Mouse (Mus musculus): ENCODE measurements around the gene Nfe2l1.
A peak's percentile ranks its signal among the peaks of the same experiment; 100 is the strongest.
"Not testable (repeated sequence)": the region's sequence is repeated elsewhere in the genome, so short reads cannot be mapped to it uniquely, and the experiment has no call there.

Nfe2l1 gene

GRCm38 (mm10) chr11:96821956-96822355, 7.8 kb downstream of the Nfe2l1 start:
- no peak for DNase-seq (ENCODE audit: low spot score in 2 of 2)

GRCm38 (mm10) chr11:96818128-96818710, 11.5 kb downstream of the Nfe2l1 start:
- DNase-seq (ENCODE audit: low spot score in 2 of 2): no peak

- no peak for DNase-seq (ENCODE audit: low spot score in 2 of 2)
Observed at GRCm38 (mm10) chr11:96816979-96817378, 12.8 kb downstream of the Nfe2l1 start.

GRCm38 (mm10) chr11:96816494-96816893, 13.3 kb downstream of the Nfe2l1 start:
- DNase-seq (ENCODE audit: low spot score in 2 of 2): no peak

DNA sequence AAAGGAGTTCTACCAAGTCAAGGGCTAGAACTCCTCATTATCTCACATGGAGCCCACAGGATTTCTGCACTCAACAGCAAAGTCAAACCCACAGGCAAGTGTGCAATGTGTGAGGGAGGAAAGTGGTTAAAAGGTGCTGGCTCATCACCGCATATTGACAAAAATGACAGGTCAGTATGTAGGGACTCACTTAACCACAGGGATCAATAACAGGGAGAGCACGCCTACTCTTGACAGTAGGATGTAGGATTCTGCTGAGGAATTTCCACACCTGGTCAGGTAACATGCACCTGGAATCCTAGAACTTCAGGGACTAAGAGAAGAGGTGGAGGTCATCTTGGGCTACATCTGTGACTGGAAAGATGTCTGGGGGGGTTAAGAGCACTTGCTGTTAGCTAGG, 13.9 kb downstream of the Nfe2l1 start:
- no peak for DNase-seq (ENCODE audit: low spot score in 2 of 2)

- DNase-seq (ENCODE audit: low spot score in 2 of 2): no peak
Observed at GRCm38 (mm10) chr11:96814443-96814842, 15.3 kb downstream of the Nfe2l1 start.

GRCm38 (mm10) chr11:96813920-96814319, 15.8 kb downstream of the Nfe2l1 start:
- no peak for DNase-seq (ENCODE audit: low spot score in 2 of 2)

DNA sequence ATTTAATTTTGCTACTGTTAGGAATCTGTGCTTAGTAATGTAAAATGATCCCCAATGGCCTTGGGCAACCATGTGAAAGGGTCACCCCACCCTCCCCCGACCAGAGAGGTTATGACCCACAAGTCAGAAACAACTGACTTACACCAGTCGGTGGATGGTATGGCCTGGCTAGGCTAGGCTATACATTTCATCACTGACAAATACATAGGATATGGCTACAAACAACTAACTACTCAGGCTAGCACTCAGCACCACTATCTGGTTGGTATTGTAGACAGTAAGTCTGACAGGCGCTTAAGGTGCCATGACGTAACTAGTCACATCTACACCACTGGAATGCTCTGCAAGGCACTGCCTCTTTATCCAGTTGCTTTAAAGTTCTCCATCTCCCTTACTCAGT, 16.3 kb downstream of the Nfe2l1 start:
- DNase-seq (ENCODE audit: low spot score in 2 of 2): no peak

DNA sequence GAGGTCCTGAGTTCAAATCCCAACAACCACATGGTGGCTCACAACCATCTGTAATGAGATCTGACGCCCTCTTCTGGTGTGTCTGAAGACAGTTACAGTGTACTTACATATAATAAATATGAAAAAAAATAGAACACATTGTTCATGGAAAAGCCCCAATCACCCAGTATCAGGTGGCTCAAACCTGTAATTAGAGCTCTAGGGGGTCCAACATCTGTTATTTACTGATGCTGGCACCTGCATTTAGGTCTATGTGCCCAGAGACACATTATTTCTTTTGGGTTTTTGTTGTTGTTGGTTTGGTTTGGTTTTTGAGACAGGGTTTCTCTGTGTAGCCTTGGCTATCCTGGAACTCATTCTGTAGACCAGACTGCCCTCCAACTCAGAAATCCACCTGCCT, 18.6 kb downstream of the Nfe2l1 start:
- DNase-seq (ENCODE audit: low spot score in 2 of 2): not testable (repeated sequence)

DNA sequence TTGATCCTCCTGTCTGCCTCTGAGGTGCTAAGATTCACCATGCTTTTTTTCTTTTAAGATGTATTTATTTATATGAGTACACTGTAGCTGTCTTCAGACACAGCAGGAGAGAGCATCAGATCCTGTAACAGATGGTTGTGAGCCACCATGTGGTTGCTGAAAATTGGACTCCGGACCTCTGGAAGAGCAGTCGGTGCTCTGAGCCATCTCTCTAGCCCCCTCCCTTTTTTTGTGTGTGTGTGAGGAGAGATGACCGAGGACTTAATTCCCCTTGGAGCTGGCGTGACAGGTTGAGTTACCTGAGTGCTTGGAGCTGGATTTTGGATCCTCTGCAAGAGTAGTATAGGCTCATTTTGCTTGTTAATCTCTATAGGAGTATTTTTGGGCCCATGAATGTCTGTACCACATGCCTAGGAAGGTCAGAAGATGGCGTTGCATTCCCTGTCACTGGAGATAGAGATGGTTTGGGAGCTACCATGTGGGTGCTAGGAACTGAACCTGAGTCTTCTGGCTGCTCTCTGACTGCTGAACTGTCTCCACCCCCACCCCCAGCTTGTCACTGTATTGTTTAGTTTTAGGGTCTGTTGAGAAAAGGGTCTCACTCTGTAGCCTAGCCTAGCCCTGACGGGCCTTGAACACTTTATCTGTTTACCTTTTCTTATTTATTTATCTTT, 20.1 kb downstream of the Nfe2l1 start:
- DNase-seq (ENCODE audit: low spot score in 2 of 2): no peak

DNA sequence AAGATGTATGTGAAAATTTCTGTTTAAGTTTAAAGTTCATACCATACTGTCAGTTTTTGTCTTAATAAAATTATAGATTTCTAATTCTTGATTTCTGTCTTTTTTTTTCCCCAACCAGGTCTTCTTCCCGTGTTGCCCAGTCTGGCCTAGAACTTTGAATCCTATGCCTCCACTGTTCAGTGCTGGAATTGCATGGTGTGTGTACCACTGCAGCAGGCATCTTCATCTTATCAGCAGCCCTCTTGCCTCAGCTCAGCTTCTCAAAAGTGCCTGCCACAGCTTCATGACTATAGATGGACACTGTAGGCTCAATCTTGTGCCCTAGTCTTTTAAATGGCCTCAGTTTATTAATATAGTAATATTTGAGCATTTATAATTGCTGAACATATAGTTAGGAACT, 21.7 kb downstream of the Nfe2l1 start:
- no peak for DNase-seq (ENCODE audit: low spot score in 2 of 2)

DNA sequence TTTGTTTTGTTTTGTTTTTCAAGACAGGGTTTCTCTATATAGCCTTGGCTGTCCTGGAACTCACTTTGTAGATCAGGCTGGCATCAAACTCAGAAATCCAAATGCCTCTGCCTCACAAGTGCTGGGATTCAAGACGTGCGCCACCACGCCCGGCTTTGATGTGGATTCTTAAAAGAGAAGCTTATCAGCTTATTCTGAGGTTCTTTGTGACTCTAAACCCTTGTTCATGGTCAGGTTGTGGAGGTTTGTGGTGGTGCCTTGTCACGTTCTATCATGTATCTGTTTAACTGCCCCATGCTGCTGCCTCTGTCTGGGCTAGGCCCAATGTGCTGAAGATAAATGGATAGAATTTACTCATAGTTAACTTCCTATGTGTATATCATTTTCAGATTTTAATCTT, 24.2 kb downstream of the Nfe2l1 start:
- no peak for DNase-seq (ENCODE audit: low spot score in 2 of 2)

DNA sequence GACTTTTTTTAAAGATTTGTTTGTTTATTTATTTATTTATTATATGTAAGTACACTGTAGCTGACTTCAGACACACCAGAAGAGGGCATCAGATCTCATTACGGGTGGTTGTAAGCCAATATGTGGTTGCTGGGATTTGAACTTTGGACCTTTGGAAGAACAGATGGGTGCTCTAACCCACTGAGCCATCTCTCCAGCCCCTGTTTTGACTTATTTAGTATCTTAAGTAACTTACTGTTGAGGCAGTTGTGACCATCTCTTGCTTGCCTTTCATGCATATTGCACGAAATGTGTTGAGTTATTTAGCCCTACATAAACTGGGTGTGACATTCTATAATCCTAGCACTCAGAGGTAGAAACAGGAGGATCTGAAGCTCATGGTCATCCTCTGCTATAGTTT, 30.3 kb downstream of the Nfe2l1 start:
- no peak for DNase-seq (ENCODE audit: low spot score in 2 of 2)

DNA sequence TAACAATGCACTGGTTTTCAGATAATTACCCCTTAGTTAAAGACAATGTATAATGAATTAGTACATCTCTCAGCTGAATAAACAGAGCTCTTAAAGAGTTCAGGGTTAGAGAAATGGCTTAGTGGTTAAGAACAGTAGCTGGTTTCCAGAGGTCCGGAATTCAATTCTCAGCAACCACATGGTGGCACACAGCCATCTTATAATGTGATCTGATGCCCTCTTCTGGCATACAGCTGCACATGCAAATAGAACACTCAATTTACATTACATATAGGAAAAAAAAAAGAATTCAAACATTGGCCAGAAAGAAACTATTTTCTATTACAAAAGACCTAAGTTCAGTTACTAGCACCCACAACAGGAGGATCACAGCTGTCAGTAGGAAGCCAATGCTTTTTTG, 33.2 kb downstream of the Nfe2l1 start:
- no peak for DNase-seq (ENCODE audit: low spot score in 2 of 2)

DNA sequence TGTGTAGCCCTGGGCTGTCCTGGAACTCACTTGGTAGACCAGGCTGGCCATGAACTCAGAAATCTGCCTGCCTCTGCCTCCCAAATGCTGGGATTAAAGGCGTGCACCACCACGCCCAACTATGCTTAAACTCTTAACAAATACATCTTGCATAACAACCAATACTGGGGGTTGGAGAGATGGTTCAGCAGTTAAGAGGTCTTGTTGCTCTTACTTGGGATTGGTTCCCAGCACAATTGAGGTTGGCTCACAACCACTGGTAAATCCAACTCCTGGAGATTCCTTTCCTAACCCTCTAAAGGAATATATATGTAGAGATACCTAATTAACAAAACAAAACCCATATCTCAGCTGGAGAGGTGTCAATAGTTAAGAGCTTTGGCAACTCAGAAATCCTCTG, 33.7 kb downstream of the Nfe2l1 start:
- DNase-seq (ENCODE audit: low spot score in 2 of 2): no peak

GRCm38 (mm10) chr11:96795491-96795890, 34.3 kb downstream of the Nfe2l1 start:
- DNase-seq (ENCODE audit: low spot score in 2 of 2): no peak

- no peak for DNase-seq (ENCODE audit: low spot score in 2 of 2)
Observed at GRCm38 (mm10) chr11:96790681-96791080, 39.1 kb downstream of the Nfe2l1 start.

DNA sequence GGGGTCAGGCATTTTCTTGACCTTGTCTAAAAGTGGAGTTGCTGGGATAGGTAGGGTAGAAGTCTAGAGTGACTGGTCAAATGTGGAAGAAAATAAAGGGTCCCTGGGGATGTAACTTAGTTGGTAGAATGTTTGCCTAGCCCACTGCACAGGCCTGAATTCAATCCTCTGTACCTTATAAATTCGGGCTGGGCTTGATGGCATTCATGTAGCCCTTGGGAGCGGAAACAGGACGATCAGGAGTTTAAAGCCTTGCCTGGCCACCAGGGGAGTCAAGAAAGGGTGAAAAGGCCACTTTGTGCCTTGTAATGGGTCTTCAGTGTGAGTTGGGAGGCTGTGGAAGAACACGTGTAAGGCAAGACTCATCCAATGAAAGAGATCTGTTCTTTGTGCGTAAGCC, 39.8 kb downstream of the Nfe2l1 start:
- no peak for DNase-seq (ENCODE audit: low spot score in 2 of 2)

- DNase-seq (ENCODE audit: low spot score in 2 of 2): peak; percentile 91 to 92
Observed at GRCm38 (mm10) chr11:96788871-96789795, 40.6 kb downstream of the Nfe2l1 start, which contains the start of gene Cbx1. Cbx1 (plus strand) TSS chr11:96789127.

DNA sequence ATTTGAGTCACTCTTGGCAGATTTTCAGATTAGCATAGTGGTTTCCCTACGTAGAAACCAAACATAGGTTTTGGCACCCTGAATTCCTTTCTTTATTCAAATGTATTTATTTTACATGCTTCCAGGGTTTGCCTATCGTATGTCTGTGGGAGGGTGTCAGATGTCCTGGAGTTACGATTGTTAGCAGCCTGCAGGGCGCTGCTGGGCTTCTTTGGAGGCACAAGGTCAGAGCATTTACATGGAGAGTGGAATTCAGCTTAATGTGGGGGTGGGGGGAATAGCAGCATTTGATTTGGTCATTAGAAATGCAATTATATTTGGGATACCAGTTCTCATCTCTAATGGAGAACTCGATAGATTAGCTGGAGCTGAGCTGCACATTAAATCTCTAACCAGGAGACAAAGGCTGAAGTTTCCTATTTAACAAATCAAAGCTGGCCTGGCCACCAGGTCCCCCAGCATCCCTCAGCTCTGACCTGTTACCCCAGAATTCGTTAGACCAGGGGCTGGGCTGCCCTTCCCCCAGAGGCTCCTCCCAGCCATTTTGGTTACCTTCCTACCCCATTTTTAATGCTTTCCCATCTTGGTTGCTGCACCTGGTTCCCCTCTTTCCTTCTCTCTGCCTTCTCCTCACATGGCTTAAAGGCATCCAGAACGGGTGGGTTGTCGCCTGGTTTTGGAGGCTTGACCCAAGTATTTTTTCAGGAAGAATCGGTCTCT, 42.9 kb downstream of the Nfe2l1 start:
- DNase-seq (ENCODE audit: low spot score in 2 of 2): no peak

DNA sequence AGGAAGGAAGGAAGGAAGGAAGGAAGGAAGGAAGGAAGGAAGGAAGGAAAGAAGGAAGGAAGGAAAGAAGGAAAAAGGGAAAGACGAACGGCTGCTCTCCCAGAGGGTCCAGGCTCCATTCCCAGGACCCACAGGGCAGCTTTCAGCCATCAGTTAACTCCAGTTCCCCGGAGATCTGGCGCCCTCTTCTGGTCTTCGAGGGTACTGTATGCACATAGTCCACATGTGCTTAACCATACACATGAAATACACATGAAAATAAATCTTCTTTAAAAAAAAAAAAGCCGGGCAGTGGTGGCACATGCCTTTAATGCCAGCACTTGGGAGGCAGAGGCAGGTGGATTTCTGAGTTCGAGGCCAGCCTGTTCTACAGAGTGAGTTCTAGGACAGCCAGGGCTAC, 44.9 kb downstream of the Nfe2l1 start:
- DNase-seq (ENCODE audit: low spot score in 2 of 2): peak; percentile 54 to 67

DNA sequence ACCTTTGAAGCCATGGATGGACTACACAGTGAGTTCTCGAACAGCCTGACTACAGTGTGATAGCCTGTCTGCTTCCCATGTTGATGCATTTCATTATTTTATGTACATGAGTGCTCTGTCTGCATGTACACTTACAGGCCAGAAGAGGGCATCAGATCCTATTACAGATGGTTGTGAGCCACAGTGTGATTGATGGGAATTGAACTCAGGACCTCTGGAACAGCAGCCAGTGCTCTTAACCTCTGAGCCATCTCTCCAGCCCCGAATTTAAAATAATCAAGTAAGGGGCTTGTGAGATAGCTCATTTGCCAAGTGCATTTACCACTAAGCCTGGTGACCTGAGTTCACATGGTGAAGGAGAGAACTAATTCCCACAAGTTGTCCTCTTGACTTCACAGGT, 48.3 kb downstream of the Nfe2l1 start:
- no peak for DNase-seq (ENCODE audit: low spot score in 2 of 2)
